Mouse (Mus musculus) erythroid progenitor cell, adult 5-6 weeks (primary cell): ENCODE data around the gene Olfr221. TPM values are rescaled to one million over a fixed set of nuclear protein-coding genes. Genes with fewer than 3 reads are reported as not detected.
A peak's percentile ranks its signal among the peaks of the same experiment; 100 is the strongest.
"Not testable (repeated sequence)": the region's sequence is repeated elsewhere in the genome, so short reads cannot be mapped to it uniquely, and the experiment has no call there.

Source experiments
- ATAC-seq: replicated peaks from 2 replicates; pipeline ENCODE4 v1.8.0; 2016; ENCODE audit warnings: moderate number of reproducible peaks, mild to moderate bottlenecking, moderate TSS enrichment, inconsistent platforms; ENCODE audit not compliant: poor library complexity, low FRiP score, severe bottlenecking
- total RNA-seq, 2 experiments: library from RNA; stranded (forward) in 1 of 2; stranded (reverse) in 1 of 2; fragments of 150-400 nt in 1 of 2; fragments of 186-747, 209-891 nt in 1 of 2; gene quantifications; 2 replicates each; pipeline versions ENCODE4 v1.2.3 to v1.2.4; 2015 to 2017; ENCODE audit warnings: low replicate concordance in 2 of 2

Olfr221 gene
- total RNA-seq (2015; ENCODE audit: low replicate concordance) = not detected in 2 replicates
- total RNA-seq (2017; ENCODE audit: low replicate concordance) = not detected in 2 replicates

GRCm38 (mm10) chr14:52042359-52042758 lies at the start of gene Olfr221:
Olfr221 (minus strand) TSS chr14:52042459.
- not testable (repeated sequence) for ATAC-seq

GRCm38 (mm10) chr14:52083083-52083482 lies 40.8 kb upstream of the Olfr221 start:
- no peak for ATAC-seq

GRCm38 (mm10) chr14:52071599-52072137 lies 29.4 kb upstream of the Olfr221 start:
- ATAC-seq = no peak

GRCm38 (mm10) chr14:52066135-52066534 lies 23.9 kb upstream of the Olfr221 start:
- no peak for ATAC-seq

GRCm38 (mm10) chr14:52061798-52062197 lies 19.5 kb upstream of the Olfr221 start:
- ATAC-seq = no peak

- ATAC-seq = no peak
These were observed 18.5 kb upstream of the Olfr221 start for GRCm38 (mm10) chr14:52060800-52061199.

- ATAC-seq = no peak
These were observed 17.7 kb upstream of the Olfr221 start for GRCm38 (mm10) chr14:52059982-52060381.

GRCm38 (mm10) chr14:52052720-52053119 lies 10.5 kb upstream of the Olfr221 start:
- not testable (repeated sequence) for ATAC-seq

- ATAC-seq = no peak
These were observed 3.8 kb upstream of the Olfr221 start for GRCm38 (mm10) chr14:52045966-52046565.

- ATAC-seq = no peak; the same call in 1 of the 2 replicates
These were observed 2.8 kb upstream of the Olfr221 start for GRCm38 (mm10) chr14:52044901-52045678.

- ATAC-seq = no peak
These were observed 1.2 kb upstream of the Olfr221 start for GRCm38 (mm10) chr14:52043446-52043845.

- no peak for ATAC-seq
These were observed 2.9 kb downstream of the Olfr221 start for GRCm38 (mm10) chr14:52039332-52039731.

- no peak for ATAC-seq
These were observed 6.3 kb downstream of the Olfr221 start for GRCm38 (mm10) chr14:52035926-52036325.

GRCm38 (mm10) chr14:52026342-52026741 lies 15.9 kb downstream of the Olfr221 start:
- ATAC-seq = no peak

GRCm38 (mm10) chr14:52024133-52024532 lies 18.1 kb downstream of the Olfr221 start:
- ATAC-seq = peak; percentile 51

- ATAC-seq = peak; percentile 61
These were observed 19.4 kb downstream of the Olfr221 start for GRCm38 (mm10) chr14:52022709-52023459.

- ATAC-seq = no peak
These were observed 20.0 kb downstream of the Olfr221 start for GRCm38 (mm10) chr14:52022244-52022708.

- ATAC-seq = no peak
These were observed 20.6 kb downstream of the Olfr221 start for GRCm38 (mm10) chr14:52021568-52022212.

GRCm38 (mm10) chr14:52021138-52021529 lies 21.1 kb downstream of the Olfr221 start:
- ATAC-seq = no peak
